Mouse (Mus musculus) limb, embryonic 15.5 days (tissue): ENCODE measurements around the gene Triml2. TPM values are rescaled to one million over a fixed set of nuclear protein-coding genes. Genes with fewer than 3 reads are reported as not detected.

Experiments used
- ATAC-seq: fragments of 200-750 bp; cut with Nextera tagmentation; 2 replicates; pipeline ENCODE4 v1.8.0; 2017; ENCODE audit warnings: low read depth, moderate TSS enrichment; ENCODE audit not compliant: insufficient number of reproducible peaks, low FRiP score, low TSS enrichment
- H3K27ac ChIP-seq: fragments of 300-500 bp; sonication (generic); 2 replicates; pipeline ENCODE4 v1.5.1; 2015; ENCODE audit warnings: moderate library complexity, mild to moderate bottlenecking, inconsistent platforms
- H3K27me3 ChIP-seq: fragments of 300-500 bp; sonication (generic); 2 replicates; pipeline ENCODE4 v1.6.1; 2015; ENCODE audit warnings: inconsistent platforms
- H3K36me3 ChIP-seq: fragments of 300-500 bp; sonication (generic); 2 replicates; pipeline ENCODE4 v1.6.1; 2015; ENCODE audit warnings: inconsistent platforms
- H3K4me1 ChIP-seq: fragments of 300-500 bp; sonication (generic); 2 replicates; pipeline ENCODE4 v1.6.1; 2015; ENCODE audit warnings: inconsistent platforms
- H3K4me2 ChIP-seq: fragments of 300-500 bp; sonication (generic); 2 replicates; pipeline ENCODE4 v1.6.1; 2015; ENCODE audit warnings: mild to moderate bottlenecking, inconsistent platforms
- H3K4me3 ChIP-seq: fragments of 300-500 bp; sonication (generic); 2 replicates; pipeline ENCODE4 v1.5.1; 2015; ENCODE audit warnings: mild to moderate bottlenecking, inconsistent platforms
- H3K9ac ChIP-seq: fragments of 300-500 bp; sonication (generic); 2 replicates; pipeline ENCODE4 v1.6.1; 2015; ENCODE audit warnings: inconsistent platforms
- H3K9me3 ChIP-seq: fragments of 300-500 bp; sonication (generic); 2 replicates; pipeline ENCODE4 v1.6.1; 2016; ENCODE audit warnings: inconsistent platforms
- WGBS: fragments of 180-500 bp; shearing (Covaris S2); methylation state at CpG from one replicate; pipeline ENCODE4 v1.1.7; 2015; 5-methylcytosine and 5-hydroxymethylcytosine counted together
- polyA plus RNA-seq: library from polyadenylated mRNA; unstranded; fragments of >200 nt; fragmentation: Nextera tagmentation; extraction: Ambion mirVana; gene quantifications from 2 replicates; pipeline ENCODE4 v1.2.1, GENCODE M21; 2015

Gene Triml2
- polyA plus RNA-seq, 1 experiment from 2014 or later = not detected

DNA sequence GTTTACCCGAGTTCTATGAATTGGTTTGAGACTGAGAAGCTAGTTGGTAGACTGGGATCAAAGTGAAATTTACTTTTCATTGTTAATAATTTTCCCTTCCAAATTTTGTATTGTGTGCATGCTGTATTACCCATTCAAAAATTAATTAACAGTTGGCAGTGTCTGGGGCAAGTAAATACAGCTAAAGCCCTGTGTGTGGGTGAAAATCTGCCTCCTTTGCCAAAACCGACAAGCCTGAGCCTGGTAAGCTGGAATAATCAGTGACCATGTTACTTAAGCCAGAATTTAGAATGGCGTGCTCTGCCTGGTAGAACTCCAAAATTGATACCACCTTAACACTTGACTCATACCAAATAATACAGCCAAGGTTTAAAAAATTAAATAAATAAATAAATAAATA is 63.0 kb downstream of the Triml2 start:
- H3K4me3 ChIP-seq = no peak overlapping the region
- H3K4me1 ChIP-seq = no peaks in the 10 kb centered on the region
- no peak overlapping the region for H3K27ac ChIP-seq
- no peak for ATAC-seq
- no peak overlapping the region for H3K9ac ChIP-seq
- no peaks in the 10 kb centered on the region for H3K9me3 ChIP-seq
- H3K4me2 ChIP-seq = no peak overlapping the region
- WGBS = 71% methylated on average over 3 of the region's 3 CpGs
- H3K36me3 ChIP-seq = no peaks in the 10 kb centered on the region
- H3K27me3 ChIP-seq = no peaks in the 10 kb centered on the region

Other genes starting within 250 kb of the Triml2 start
- not detected in 2 replicates for gene Triml1, start 39.1 kb upstream of the Triml2 start, polyA plus RNA-seq
- gene Zfp42, start 126.4 kb downstream of the Triml2 start, polyA plus RNA-seq = not detected in 2 replicates